Mouse (Mus musculus) liver, embryonic 11.5 days (tissue): Measurements from ENCODE around the gene Csdc2. TPM values are rescaled to one million over a fixed set of nuclear protein-coding genes. Genes with fewer than 3 reads are reported as not detected.
"Not testable (repeated sequence)": the region's sequence is repeated elsewhere in the genome, so short reads cannot be mapped to it uniquely, and the experiment has no call there.

ENCODE experiments used
- ATAC-seq: fragments of 200-750 bp; cut with Nextera tagmentation; replicated peaks from 2 replicates; pipeline ENCODE4 v1.8.0; 2017; ENCODE audit warnings: moderate number of reproducible peaks, mild to moderate bottlenecking, moderate TSS enrichment, moderate library complexity; ENCODE audit not compliant: low FRiP score
- DNase-seq: peaks from one replicate; pipeline ENCODE4 v3.0.0-alpha.2; 2017; ENCODE audit warnings: low spot score
- H3K27ac ChIP-seq: fragments of 300-500 bp; sonication (generic); 2 replicates; pipeline ENCODE4 v1.5.1; 2014; ENCODE audit warnings: mild to moderate bottlenecking, low read depth, low read length, control low read depth
- H3K27me3 ChIP-seq: fragments of 300-500 bp; sonication (generic); replicated peaks from 2 replicates; pipeline ENCODE4 v1.6.1; 2014; ENCODE audit warnings: low read length, mixed read lengths; ENCODE audit not compliant: control insufficient read depth, insufficient read depth
- H3K36me3 ChIP-seq: fragments of 300-500 bp; sonication (generic); 2 replicates; pipeline ENCODE4 v1.6.1; 2014; ENCODE audit warnings: mild to moderate bottlenecking, low read length, moderate library complexity, mixed read lengths; ENCODE audit not compliant: control insufficient read depth, insufficient read depth
- H3K4me1 ChIP-seq: fragments of 300-500 bp; sonication (generic); replicated peaks from 2 replicates; pipeline ENCODE4 v1.6.1; 2014; ENCODE audit warnings: low read length, mixed read lengths; ENCODE audit not compliant: control insufficient read depth, insufficient read depth
- H3K4me2 ChIP-seq: fragments of 300-500 bp; sonication (generic); 2 replicates; pipeline ENCODE4 v1.6.1; 2014; ENCODE audit warnings: mild to moderate bottlenecking, control low read depth, moderate library complexity
- H3K4me3 ChIP-seq: fragments of 300-500 bp; sonication (generic); 2 replicates; pipeline ENCODE4 v1.5.1; 2014; ENCODE audit warnings: low read depth, low read length, control low read depth
- H3K9ac ChIP-seq: fragments of 300-500 bp; sonication (generic); 2 replicates; pipeline ENCODE4 v1.6.1; 2014; ENCODE audit warnings: low read depth, low read length, control low read depth
- H3K9me3 ChIP-seq: fragments of 300-500 bp; sonication (generic); 2 replicates; pipeline ENCODE4 v1.6.1; 2016; ENCODE audit warnings: low read length, inconsistent platforms, mixed read lengths; ENCODE audit not compliant: control insufficient read depth
- WGBS: fragments of 180-500 bp; shearing (Covaris S2); extraction: QIAGEN DNeasy Blood & Tissue Kit; methylation state at CpG from one replicate; pipeline ENCODE4 v1.1.7; 2014; 5-methylcytosine and 5-hydroxymethylcytosine counted together
- polyA plus RNA-seq: library from polyadenylated mRNA; unstranded; fragments of >200 nt; fragmentation: Nextera tagmentation; extraction: Ambion mirVana; gene quantifications from 2 replicates; pipeline ENCODE4 v1.2.1, GENCODE M21; 2014

Csdc2 gene
- polyA plus RNA-seq, 1 experiment from 2014 or later = 3.9 TPM

GRCm38 (mm10) chr15:81966062-81966829 lies 29.7 kb downstream of the Csdc2 start:
- Histone ChIP-seq H3K36me3 (no peaks in the 10 kb centered on the region), H3K4me3 (no peak overlapping the region), H3K27ac (no peak overlapping the region), H3K4me2 (no peak overlapping the region), H3K27me3 (no peaks in the 10 kb centered on the region), H3K4me1 (0 out of 2 replicates have a peak, but pooled peaks cover 2% of the 10 kb centered on the region), H3K9ac (no peak overlapping the region), H3K9me3 (no peaks in the 10 kb centered on the region)
- DNase-seq = no peak
- no peak for ATAC-seq
- 68% methylated on average over 12 of the region's 14 CpGs for WGBS

GRCm38 (mm10) chr15:81967821-81968220 lies 31.3 kb downstream of the Csdc2 start:
- no peak for ATAC-seq
- H3K4me2 ChIP-seq = no peak overlapping the region
- no peaks in the 10 kb centered on the region for H3K27me3 ChIP-seq
- H3K27ac ChIP-seq = no peak overlapping the region
- H3K9ac ChIP-seq = no peak overlapping the region
- DNase-seq = no peak
- no peaks in the 10 kb centered on the region for H3K9me3 ChIP-seq
- no peak overlapping the region for H3K4me3 ChIP-seq
- H3K36me3 ChIP-seq = no peaks in the 10 kb centered on the region
- 0 out of 2 replicates have a peak, but pooled peaks cover 2% of the 10 kb centered on the region for H3K4me1 ChIP-seq
- WGBS = 92% methylated on average over 5 of the region's 5 CpGs

GRCm38 (mm10) chr15:81968447-81968846 lies 31.9 kb downstream of the Csdc2 start:
- DNase-seq = no peak
- Histone ChIP-seq H3K4me2 (no peak overlapping the region), H3K9me3 (no peaks in the 10 kb centered on the region), H3K9ac (no peak overlapping the region), H3K27me3 (no peaks in the 10 kb centered on the region), H3K4me3 (no peak overlapping the region), H3K4me1 (0 out of 2 replicates have a peak, but pooled peaks cover 2% of the 10 kb centered on the region), H3K36me3 (no peaks in the 10 kb centered on the region), H3K27ac (no peak overlapping the region)
- ATAC-seq = no peak
- 50% methylated on average over 2 of the region's 2 CpGs for WGBS

- Histone ChIP-seq H3K27ac (no peak overlapping the region; the same call in 1 of the 2 replicates), H3K4me1 (0 out of 2 replicates have a peak, but pooled peaks cover 2% of the 10 kb centered on the region), H3K4me3 (no peak overlapping the region), H3K27me3 (no peaks in the 10 kb centered on the region), H3K9me3 (no peaks in the 10 kb centered on the region), H3K36me3 (no peaks in the 10 kb centered on the region), H3K4me2 (no peak overlapping the region), H3K9ac (no peak overlapping the region)
- peak; percentile 74; the same call in 1 of the 2 replicates for ATAC-seq
- DNase-seq = no peak
- 53% methylated on average over 7 of the region's 7 CpGs for WGBS
Measured at GRCm38 (mm10) chr15:81969173-81969572, 32.6 kb downstream of the Csdc2 start.

- H3K4me3 ChIP-seq, H3K27ac ChIP-seq, H3K9me3 ChIP-seq, H3K9ac ChIP-seq, DNase-seq, ATAC-seq, H3K27me3 ChIP-seq, H3K4me2 ChIP-seq, H3K4me1 ChIP-seq, H3K36me3 ChIP-seq: not testable (repeated sequence)
- WGBS = 74% methylated on average over 6 of the region's 6 CpGs
Measured at GRCm38 (mm10) chr15:81969635-81970034, 33.1 kb downstream of the Csdc2 start.

GRCm38 (mm10) chr15:81970498-81970897 lies 33.9 kb downstream of the Csdc2 start:
- not testable (repeated sequence) for H3K9me3 ChIP-seq, H3K27ac ChIP-seq, H3K4me3 ChIP-seq, DNase-seq, H3K9ac ChIP-seq, H3K4me1 ChIP-seq, H3K4me2 ChIP-seq, ATAC-seq, H3K27me3 ChIP-seq, H3K36me3 ChIP-seq
- WGBS = 87% methylated on average over 4 of the region's 4 CpGs

GRCm38 (mm10) chr15:81975156-81975555 lies 38.6 kb downstream of the Csdc2 start:
- DNase-seq, H3K4me1 ChIP-seq, H3K36me3 ChIP-seq, H3K27me3 ChIP-seq, H3K9ac ChIP-seq, H3K4me3 ChIP-seq, H3K4me2 ChIP-seq, H3K27ac ChIP-seq, H3K9me3 ChIP-seq, ATAC-seq: not testable (repeated sequence)
- 90% methylated on average over 8 of the region's 8 CpGs for WGBS

GRCm38 (mm10) chr15:81980321-81980720 lies 43.8 kb downstream of the Csdc2 start, which contains the start of gene 1700029P11Rik:
Gene 1700029P11Rik, plus strand, starts transcription at chr15:81980540.
- Histone ChIP-seq H3K9me3 (peaks cover 1% of the 10 kb centered on the region; the same call in 1 of the 2 replicates), H3K27ac (no peak within 1 kb of the TSS), H3K36me3 (no peaks in the 10 kb centered on the region), H3K9ac (no peak within 1 kb of the TSS), H3K4me2 (no peak within 1 kb of the TSS), H3K4me1 (no peaks in the 10 kb centered on the region), H3K27me3 (no peaks in the 10 kb centered on the region), H3K4me3 (no peak within 1 kb of the TSS)
- WGBS = 89% methylated on average over 23 of the region's 23 CpGs
- DNase-seq (no peak), ATAC-seq (no peak)

GRCm38 (mm10) chr15:81982173-81982572 lies 45.6 kb downstream of the Csdc2 start:
- Histone ChIP-seq H3K27ac (no peak overlapping the region), H3K4me2 (no peak overlapping the region), H3K36me3 (no peaks in the 10 kb centered on the region), H3K27me3 (no peaks in the 10 kb centered on the region), H3K4me3 (no peak overlapping the region), H3K9me3 (no peaks in the 10 kb centered on the region), H3K9ac (no peak overlapping the region), H3K4me1 (no peaks in the 10 kb centered on the region)
- WGBS = 46% methylated on average over 1 of the region's 1 CpGs
- DNase-seq (no peak), ATAC-seq (no peak)
